Mouse (Mus musculus) macrophage (primary cell): ENCODE measurements around the gene Ifi203. TPM values are rescaled to one million over a fixed set of nuclear protein-coding genes. Genes with fewer than 3 reads are reported as not detected.
"Not testable (repeated sequence)": the region's sequence is repeated elsewhere in the genome, so short reads cannot be mapped to it uniquely, and the experiment has no call there.

ENCODE experiments used
- H3K27ac ChIP-seq: fragments of 350-480 bp; formaldehyde crosslinking; 2 replicates; pipeline ENCODE4 v1.9.0; 2021
- H3K36me3 ChIP-seq: fragments of 350-480 bp; formaldehyde crosslinking; 2 replicates; pipeline ENCODE4 v1.9.0; 2021; ENCODE audit errors: inconsistent target
- H3K4me3 ChIP-seq: fragments of 350-480 bp; formaldehyde crosslinking; 2 replicates; pipeline ENCODE4 v1.9.0; 2021; ENCODE audit errors: inconsistent target
- H3K79me2 ChIP-seq: fragments of 350-480 bp; formaldehyde crosslinking; 2 replicates; pipeline ENCODE4 v1.9.0; 2021; ENCODE audit errors: inconsistent target
- WGBS: methylation state at CpG from one replicate; pipeline ENCODE4 v1.1.7; 2026; ENCODE audit warnings: inconsistent platforms; ENCODE audit not compliant: missing documents; 5-methylcytosine and 5-hydroxymethylcytosine counted together
- polyA plus RNA-seq: library from polyadenylated mRNA; stranded (reverse); fragments of 250-400 nt; gene quantifications from 3 replicates; pipeline ENCODE4 v1.2.4, GENCODE M21; 2018; ENCODE audit warnings: inconsistent platforms
- total RNA-seq, 78 experiments: library from RNA; depleted of rRNA; stranded (reverse); fragments of 250-400 nt; gene quantifications; 1 replicate in 9 of 78; 2 replicates in 24 of 78; 3 replicates in 43 of 78; 4 replicates in 2 of 78; pipeline ENCODE4 v1.2.4; 2018; ENCODE audit warnings: inconsistent platforms in 56 of 78

The Ifi203 gene
- total RNA-seq (2018; cell fraction: chromatin; rRNA removed): 1,000 to 10,000 TPM in 11 of 26 experiments, 100 to 1,000 TPM in 15; 213 to 3,206 (median 969) TPM
- total RNA-seq (2018; cell fraction: cytosol; rRNA removed): 100 to 1,000 TPM; 134 to 443 (median 306) TPM
- total RNA-seq (2018; cell fraction: nucleus; rRNA removed): 1,000 to 10,000 TPM in 11 of 26 experiments, 100 to 1,000 TPM in 15; 223 to 2,705 (median 951) TPM
- polyA plus RNA-seq: 62.5 to 252 TPM (median 140 TPM) in 3 replicates

DNA sequence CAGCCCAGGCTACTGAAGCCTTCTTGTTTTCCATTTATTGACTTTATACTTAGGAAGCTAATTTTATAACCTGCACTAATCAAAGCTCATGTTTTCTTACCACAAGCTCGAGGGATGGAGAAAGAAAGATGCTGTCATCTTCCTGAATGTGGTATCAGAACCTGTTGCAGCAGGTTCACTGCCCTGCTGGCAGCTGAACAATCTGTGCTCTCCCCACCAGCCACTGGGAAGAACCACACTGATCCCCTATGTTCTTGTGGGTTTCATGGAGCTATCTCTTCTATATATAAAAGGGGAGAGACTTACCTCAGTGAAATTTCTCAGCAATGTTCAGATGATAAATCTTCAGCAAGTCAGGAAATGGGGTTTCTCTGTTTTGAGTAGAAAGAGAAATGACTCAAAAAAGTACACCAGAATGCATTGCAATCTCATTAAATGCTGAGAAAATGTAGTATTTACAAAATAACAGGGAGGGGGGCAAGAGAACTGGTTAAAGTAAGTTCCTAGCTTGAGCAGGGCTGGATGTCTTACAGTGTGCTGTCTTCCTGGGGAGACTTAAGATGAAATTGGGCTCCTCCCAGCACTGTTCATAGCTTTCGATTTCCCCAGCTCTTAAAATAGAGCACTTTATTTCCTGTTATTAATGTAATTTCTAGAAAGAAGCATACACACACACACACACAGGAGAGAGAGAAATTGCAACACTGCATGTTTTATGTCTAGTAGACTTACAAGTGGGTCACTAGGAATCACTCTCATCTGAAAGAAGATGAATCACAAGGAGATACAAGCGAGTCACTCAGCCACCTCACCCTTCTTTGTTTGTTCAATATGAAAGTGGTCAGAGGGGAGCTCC lies at the start of gene Ifi203, which contains the start of gene Mndal:
TSS of gene Ifi203 (minus strand) at position 749 of the 856 bp plus-strand sequence.
TSS of gene Mndal (minus strand) at position 568 of the 856 bp plus-strand sequence.
- H3K4me3 ChIP-seq: peak within 1 kb of the TSS; percentile 69
- not testable (repeated sequence) for H3K36me3 ChIP-seq
- H3K79me2 ChIP-seq: peaks cover 49% of the 10 kb centered on the region
- 11% methylated on average over 2 of the region's 3 CpGs for WGBS
- peak within 1 kb of the TSS; percentile 78 for H3K27ac ChIP-seq

DNA sequence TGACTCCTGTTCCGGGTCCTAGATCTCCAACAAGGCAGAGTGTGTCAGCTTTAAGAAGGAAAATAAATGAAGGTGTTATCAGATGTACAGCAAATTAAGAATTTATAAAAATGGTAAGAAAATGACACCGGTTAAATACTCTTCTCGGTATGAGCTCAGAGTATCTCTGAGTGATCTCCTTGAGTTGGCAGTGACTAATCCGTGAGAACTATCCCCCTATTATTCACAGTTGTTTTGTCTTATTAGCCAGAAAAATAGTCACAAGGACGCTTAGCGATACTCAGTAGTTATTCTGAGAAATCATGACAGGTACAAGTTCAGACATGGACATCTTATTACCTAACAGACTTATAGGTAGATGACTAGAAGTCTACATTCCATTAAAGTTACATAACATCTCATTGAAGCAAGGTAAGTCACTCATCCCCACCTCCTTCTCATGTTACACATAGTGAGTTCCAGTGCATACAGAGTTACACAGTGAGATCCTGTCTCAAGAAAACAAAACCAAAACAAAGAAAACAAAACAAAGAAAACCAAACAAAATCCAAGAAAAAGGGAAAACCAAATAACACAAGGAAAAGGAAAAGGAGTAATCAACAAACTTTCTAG lies 40.3 kb upstream of the Ifi203 start, which contains the start of gene Ifi202b:
TSS of gene Ifi202b (minus strand) at position 51 of the 612 bp plus-strand sequence.
- 94% methylated on average over 2 of the region's 6 CpGs for WGBS
- not testable (repeated sequence) for H3K4me3 ChIP-seq

DNA sequence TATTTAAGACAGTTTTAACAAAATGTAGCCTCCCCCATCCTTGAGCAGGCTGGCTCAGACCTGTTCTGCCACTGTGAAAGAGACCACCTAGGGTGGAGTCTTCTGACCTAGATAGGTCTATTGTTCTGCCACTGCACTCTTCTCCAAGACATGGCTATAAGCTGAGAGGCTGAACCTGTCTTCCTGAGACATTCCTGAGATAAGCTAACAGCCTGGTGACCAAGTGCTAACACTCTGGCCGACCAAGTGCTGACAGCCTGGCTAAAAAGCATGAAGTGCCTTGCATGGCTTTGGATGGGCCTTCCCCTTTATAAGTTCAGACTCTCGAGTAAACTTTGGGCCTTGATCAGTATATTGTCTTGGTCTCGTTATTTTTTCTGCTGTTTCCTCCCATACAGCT lies 38.6 kb upstream of the Ifi203 start:
- whole genome bisulfite sequencing: 94% methylated on average over 3 of the region's 3 CpGs
- H3K27ac ChIP-seq, H3K4me3 ChIP-seq, H3K36me3 ChIP-seq, H3K79me2 ChIP-seq: not testable (repeated sequence)

More for the DNA sequence above, 40.3 kb upstream of the Ifi203 start, which contains the start of gene Ifi202b:
- not testable (repeated sequence) for H3K27ac ChIP-seq, H3K36me3 ChIP-seq, H3K79me2 ChIP-seq

DNA sequence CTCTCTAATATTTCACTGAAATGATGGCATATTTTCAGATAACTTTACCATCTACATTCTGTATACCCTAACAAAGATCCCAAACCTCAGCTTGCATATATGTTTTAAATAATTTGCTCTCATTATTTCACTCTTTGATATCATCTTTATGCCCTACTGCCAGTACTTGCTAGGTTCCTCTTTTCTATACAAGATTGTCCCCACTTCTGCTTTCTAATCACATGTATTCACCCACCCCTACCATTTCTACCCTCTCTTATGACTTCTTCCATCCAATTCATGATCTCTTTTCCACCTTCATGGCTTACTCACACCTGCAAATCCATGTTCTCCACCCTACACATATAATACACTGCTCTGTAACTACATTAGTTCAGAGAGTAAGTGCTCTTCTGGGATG lies 35.1 kb upstream of the Ifi203 start:
- no peaks in the 10 kb centered on the region for H3K79me2 ChIP-seq
- H3K36me3 ChIP-seq: no peaks in the 10 kb centered on the region
- H3K27ac ChIP-seq: no peak overlapping the region
- no peak overlapping the region for H3K4me3 ChIP-seq

DNA sequence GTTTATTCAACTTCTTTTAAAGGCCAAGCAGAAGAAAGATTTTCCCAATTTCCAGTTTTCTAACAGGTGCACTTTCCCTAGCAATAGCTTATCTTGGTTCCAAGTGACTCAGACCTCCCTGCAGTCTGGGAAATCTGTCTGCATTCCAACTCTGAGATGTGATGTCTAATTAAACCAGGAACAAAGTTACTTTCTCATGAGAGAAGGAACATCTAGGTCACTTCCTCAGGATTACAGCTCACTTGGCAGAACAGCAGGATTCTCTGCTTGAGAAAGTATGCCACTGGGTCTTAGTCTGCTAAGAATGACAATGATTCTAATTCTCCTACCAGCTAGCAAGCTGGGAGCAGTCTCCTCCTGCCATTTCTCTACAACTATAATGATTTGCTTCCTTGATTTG lies 30.6 kb upstream of the Ifi203 start:
- H3K4me3 ChIP-seq: no peak overlapping the region
- H3K27ac ChIP-seq: no peak overlapping the region
- no peaks in the 10 kb centered on the region for H3K36me3 ChIP-seq
- H3K79me2 ChIP-seq: no peaks in the 10 kb centered on the region

DNA sequence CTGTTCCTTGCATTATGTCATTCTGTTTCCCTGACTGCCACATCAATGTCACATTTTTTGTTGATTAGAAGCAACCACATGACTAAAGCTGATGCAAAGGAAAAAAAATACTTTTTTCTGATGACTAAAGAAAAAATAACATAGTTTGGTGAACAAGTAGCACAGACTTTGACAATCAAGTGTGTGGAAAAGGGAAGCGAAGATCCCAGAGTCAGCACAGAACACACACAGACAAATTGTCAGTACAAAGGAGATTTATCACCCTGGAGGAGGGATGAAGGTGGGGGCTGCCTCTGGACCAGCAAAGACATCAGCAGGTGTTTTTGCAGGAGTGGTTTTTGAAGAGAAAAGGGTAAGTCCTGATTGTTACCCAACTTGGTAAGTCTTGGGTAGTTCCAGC lies 19.0 kb upstream of the Ifi203 start:
- H3K4me3 ChIP-seq, H3K79me2 ChIP-seq, H3K36me3 ChIP-seq: not testable (repeated sequence)
- WGBS: no CpG with 5 or more reads among the region's 1 CpGs
- peak overlapping the region; percentile 52 for H3K27ac ChIP-seq

DNA sequence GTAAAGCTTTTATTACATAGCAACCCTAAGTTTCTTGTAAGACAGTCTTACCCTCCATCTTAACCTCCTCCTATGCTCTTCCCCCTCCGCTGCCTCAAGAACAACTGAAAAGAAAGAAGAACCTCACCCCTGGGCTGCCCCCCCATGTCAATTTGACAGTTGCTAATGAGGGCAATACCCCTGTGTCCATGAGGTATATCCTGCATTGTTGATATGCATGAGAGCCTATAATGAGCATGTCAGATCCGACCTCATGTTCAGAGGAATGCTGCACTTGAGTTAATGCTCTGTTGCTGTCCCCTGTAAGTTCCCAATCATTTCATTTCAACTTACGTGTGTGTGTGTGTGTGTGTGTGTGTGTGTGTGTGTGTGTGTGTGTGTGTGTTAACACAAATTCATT lies 17.5 kb upstream of the Ifi203 start:
- H3K4me3 ChIP-seq, H3K36me3 ChIP-seq, H3K79me2 ChIP-seq, H3K27ac ChIP-seq: not testable (repeated sequence)
- 93% methylated on average over 1 of the region's 3 CpGs for WGBS

DNA sequence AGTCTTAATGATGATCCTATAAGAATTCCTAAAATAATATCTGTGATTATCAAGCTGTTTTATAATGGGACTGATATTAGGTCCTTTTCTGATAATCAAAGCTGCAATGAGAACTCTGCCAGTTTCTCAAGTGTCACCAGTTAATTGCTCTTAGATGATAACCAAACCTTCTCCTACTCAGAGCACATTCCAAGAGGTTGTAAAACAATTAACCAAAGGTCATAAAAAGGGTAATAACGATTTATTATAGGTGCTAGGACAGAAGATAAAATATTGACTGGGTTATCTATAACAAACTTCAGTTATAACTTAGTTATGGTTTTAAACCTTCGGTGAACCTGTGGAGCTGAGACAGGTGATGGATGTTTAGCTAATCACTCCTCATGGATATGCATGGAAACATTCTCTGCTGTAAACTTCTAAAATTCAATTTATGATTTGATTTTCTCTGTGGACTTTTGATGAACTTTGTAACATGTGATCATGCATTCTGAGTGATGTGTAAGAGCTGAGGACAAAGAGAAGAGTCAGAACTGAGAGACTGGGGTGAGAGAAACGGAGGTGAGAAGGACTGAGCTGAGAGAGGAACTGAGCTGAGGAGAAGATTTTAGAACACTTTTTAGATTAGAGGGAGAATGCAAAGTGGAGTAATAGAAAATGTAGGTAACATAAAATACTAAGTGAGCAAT lies 13.5 kb upstream of the Ifi203 start:
- H3K36me3 ChIP-seq, H3K4me3 ChIP-seq, H3K79me2 ChIP-seq, H3K27ac ChIP-seq: not testable (repeated sequence)
- WGBS: 100% methylated on average over 3 of the region's 3 CpGs

DNA sequence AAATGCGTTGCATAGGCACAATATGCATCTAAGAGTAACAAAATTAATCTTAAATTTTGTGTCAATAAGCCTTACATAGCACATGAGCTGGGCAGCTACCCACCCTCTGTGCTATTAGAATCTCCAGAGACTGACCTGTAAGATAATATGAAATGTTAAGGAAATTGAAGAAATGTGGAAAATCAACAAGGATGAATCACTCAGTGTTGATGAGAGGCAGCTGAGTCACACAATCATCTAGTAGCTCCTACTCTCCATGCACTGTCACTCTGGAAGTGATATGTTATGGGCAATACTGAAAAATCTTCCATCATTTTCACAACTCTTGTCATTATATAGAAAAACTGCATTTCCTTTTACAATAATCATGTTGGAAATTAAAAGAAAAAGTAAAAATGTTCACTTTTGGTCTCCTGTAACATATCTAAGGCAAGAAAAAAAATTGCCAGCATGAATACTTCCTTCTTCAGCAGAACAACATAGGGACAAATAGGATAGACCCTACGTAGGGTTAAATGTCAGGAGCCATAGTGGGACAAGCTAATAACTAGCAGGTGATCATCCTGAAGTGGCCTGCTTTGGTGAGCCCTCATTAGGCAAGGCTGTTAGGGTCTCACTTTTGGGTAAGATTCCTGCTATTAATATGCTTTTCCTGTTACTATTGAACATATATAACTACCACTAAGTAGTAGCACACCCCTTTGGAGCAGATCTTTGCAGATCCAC lies 12.8 kb upstream of the Ifi203 start:
- Histone ChIP-seq H3K27ac (no peak overlapping the region), H3K4me3 (no peak overlapping the region), H3K79me2 (no peaks in the 10 kb centered on the region), H3K36me3 (no peaks in the 10 kb centered on the region)
- WGBS: 100% methylated on average over 2 of the region's 2 CpGs

DNA sequence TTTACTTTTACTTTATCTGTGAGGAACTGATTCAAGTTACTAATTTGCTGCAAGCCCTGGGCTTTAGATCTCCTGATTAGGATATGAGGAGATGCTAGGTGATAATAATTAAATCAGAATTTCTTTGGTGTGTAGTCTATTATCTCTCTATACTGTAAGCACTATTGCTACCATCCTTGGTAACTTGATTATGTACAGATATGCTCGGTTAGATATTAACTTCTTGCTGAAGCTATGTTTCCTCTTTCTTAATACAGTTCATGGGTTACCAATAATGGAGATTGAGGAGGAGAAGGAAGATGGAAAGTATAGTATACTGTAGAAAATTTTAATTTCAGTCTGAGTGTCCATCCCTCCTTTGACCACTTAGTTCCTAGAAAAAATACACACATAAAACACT lies 11.1 kb upstream of the Ifi203 start:
- H3K4me3 ChIP-seq: no peak overlapping the region
- no peaks in the 10 kb centered on the region for H3K79me2 ChIP-seq
- 82% methylated on average over 1 of the region's 1 CpGs for WGBS
- no peak overlapping the region for H3K27ac ChIP-seq
- H3K36me3 ChIP-seq: no peaks in the 10 kb centered on the region

DNA sequence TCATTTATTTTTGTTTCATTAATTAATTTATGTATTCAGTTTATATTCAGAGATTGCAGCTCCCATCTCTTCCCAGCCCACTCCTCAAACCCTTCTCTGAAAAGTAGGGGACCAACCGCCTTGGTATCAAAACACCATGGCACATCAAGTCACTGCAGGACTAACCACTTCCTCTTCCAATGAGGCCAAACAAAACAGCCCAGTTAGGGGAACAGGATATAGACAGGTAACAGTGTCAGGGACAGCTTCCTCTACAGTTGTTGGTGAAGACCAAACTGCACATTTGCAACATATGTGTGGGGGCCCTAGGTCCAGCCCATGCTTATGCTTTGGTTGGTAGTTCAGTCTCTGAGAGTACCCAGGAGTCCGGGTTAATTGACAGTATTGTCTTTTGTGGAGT lies 6.6 kb upstream of the Ifi203 start:
- whole genome bisulfite sequencing: 19% methylated on average over 2 of the region's 2 CpGs
- H3K36me3 ChIP-seq, H3K4me3 ChIP-seq, H3K79me2 ChIP-seq, H3K27ac ChIP-seq: not testable (repeated sequence)

DNA sequence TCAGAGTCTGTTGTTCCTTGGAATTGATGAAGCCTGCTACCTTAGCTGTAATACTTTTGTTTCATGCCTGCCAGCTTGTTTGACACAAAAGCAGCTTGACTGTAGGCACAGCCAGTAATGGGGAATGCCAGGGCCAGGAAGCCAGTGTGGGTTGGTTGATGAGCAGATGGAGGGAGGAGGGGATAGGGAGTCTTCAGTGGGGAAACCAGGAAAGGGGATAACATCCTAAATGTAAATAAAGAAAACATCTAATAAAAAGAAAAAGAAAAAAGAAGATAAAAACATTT lies 251 bp upstream of the Ifi203 start:
- Histone ChIP-seq H3K27ac (peak overlapping the region; percentile 49), H3K79me2 (peaks cover 43% of the 10 kb centered on the region)
- not testable (repeated sequence) for H3K36me3 ChIP-seq, H3K4me3 ChIP-seq

DNA sequence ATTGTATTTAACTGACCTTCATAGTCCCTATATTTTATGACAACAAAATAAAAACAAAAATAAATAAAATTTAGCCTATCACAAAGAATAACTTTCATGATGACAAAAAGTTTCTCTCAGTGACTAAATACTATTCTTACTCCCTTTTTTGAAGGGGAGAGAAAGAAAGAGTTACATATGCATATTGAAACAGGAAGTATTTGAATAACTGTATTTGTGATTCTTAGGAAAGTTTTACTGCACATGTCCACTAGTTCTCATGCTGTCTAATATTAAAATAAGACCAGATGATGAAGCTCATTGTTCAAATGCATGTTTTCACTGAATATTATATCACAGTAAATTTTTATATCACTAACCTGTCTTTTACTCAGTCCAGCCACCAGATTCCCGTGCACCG lies 950 bp downstream of the Ifi203 start:
- peak overlapping the region; percentile 78 for H3K27ac ChIP-seq
- WGBS: 0% methylated on average over 2 of the region's 2 CpGs
- peaks cover 10% of the 10 kb centered on the region for H3K36me3 ChIP-seq
- peaks cover 56% of the 10 kb centered on the region for H3K79me2 ChIP-seq
- peak overlapping the region; percentile 69 for H3K4me3 ChIP-seq

DNA sequence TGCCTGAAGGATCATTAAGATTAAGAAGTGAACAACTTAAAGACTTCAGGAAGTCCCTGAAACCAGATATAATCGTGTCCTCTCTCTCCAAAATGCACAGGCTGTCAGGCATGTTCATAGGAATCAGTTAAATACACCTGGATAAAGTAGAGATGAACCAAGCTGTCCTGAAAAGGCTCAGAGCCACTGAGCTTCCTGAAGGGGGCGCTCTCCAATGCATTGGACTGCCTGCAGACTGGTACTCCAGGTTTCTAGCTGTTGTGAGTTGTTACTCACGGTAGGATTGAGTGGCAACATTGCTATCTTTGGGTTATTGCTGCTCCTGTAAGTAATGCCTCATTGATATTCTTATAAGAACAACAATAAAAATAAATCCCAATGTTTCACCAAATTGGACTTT lies 23.2 kb downstream of the Ifi203 start:
- H3K36me3 ChIP-seq: peaks cover 18% of the 10 kb centered on the region; the same call in 1 of the 2 replicates
- not testable (repeated sequence) for H3K27ac ChIP-seq, H3K4me3 ChIP-seq, H3K79me2 ChIP-seq
- 93% methylated on average over 2 of the region's 3 CpGs for WGBS
